Mouse (Mus musculus) cerebellum, adult (tissue): ENCODE data around the gene Gm45837.

ENCODE experiments used
- ATAC-seq: cut with Nextera tagmentation; 2 replicates; pipeline ENCODE4 v1.9.2; 2017; ENCODE audit warnings: mild to moderate bottlenecking, moderate library complexity, mixed read lengths; ENCODE audit not compliant: insufficient number of reproducible peaks, low FRiP score, low TSS enrichment

Gm45837 gene

DNA sequence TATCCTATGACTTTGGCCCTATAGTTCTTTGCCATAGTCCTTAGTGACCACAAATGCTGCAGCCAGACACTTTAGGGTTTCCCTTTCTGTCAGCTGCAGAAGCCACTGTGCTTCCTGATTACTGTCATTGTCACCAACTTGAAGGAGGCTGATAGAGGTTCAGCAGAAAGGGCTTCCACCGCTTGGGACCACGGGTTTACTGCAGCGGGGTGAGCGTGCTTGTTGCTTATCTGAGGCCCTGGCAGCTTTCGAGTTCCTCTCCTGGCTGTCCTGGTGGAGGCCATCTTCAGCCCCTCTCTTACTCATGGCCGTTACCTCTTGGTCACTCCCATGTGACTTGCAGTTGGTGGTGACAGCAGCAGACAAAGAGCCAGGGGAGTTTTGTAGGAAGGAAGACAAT lies 21.4 kb upstream of the Gm45837 start:
- ATAC-seq, result no peak

DNA sequence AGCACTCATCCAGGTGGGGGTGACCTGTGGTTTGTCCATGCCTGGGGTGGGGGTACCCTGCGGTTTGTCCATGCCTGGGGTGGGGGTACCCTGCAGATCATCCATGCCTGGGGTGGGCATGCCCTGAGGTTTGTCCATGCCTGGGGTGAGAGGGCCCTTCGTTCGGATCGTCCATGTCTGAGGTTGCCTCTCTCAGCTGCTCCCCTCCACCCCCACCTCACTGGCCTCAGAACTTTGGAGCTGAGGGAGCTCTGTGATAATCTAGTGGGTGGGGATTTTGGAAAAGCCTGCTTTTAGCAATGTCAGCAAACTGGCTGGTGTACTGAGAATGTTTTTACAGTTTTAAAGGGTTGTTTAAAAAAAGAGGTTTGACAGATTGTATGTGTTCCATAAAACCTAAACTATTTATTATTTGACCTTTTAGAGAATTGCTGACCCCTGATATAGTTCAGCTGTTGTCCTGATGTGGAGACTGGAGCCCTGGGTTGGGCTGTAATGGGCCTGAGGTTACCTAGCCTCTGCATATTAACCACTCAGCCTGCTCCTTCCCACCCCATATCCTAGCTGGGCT lies 18.7 kb upstream of the Gm45837 start:
- no peak for ATAC-seq

DNA sequence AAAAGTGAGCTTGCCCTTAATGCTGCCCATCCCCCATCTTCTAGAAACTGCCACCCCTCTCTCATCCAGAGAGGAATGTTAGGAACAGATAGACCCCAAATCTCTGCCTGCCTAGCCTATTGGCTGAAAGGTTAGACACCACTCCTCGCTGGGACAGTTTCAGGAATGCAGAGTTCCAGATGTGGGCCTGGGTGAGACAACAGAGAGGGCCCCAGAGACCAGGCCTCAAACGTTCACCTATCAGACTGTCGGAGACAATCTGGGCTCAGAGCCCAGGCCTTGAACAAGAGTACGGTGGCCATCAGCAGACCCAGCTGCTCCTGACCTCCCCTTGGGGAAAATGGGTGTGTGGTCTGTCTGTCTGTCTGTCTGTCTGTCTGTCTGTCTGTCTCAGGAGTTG lies 17.7 kb upstream of the Gm45837 start:
- no peak for ATAC-seq

DNA sequence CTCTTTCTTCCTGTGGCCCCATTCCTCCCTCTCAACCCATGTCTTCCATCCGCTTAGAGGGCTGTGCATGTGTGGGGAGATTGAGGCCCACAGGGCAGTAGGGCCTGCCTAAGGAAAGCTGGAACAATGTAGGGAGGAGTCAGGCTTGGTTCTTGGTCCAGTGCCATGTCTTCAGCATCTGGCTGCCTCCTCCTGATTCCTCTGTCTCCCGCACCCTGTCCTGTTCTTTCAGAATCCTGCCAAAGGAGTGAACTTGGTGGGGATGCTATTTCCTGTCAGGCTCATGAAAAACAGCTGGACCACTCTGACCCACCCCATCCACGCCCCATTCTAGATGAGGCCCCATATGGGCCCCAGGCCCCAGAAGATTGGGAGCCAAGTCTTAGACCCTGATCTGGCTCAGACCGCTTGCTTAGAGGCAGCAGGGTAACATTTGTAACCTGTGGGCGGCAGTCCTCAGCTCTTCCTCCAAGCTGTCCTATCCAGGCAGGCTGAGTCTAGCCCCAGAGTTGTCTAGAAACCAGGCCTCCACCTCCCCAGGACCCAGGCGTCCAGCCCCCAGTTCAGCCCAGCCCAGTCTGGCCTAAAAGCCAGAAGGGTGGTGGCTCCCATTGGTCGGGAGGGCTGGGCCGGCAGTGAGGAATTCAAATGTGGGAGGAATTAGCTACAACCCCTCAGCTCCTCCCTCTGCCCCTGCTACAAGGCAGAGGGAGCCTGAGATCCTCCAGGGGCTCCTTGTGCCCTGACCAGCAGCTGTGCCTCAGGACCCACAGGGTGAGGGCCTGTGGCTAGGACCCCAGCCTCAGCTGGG lies 16.8 kb upstream of the Gm45837 start:
- no peak for ATAC-seq

DNA sequence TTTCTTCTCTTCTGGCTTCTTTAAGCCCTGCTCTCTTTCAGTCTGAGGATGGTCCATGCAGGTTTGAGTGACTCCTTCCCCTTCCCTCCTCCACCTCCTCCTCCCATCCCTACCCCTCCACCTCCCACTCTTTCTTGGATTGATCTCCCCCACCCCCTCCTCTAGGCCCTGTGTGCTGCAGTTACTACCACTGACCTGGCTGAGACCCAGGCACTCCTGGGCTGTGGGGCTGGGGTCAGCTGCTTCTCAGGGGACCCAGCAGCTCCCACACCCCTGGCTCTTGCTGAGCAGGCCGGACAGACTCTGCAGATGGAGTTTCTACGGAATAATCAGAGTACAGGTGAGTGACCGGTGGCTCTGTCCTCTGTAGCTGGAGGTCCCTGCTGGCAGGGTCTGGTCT lies 16.1 kb upstream of the Gm45837 start:
- no peak for ATAC-seq

DNA sequence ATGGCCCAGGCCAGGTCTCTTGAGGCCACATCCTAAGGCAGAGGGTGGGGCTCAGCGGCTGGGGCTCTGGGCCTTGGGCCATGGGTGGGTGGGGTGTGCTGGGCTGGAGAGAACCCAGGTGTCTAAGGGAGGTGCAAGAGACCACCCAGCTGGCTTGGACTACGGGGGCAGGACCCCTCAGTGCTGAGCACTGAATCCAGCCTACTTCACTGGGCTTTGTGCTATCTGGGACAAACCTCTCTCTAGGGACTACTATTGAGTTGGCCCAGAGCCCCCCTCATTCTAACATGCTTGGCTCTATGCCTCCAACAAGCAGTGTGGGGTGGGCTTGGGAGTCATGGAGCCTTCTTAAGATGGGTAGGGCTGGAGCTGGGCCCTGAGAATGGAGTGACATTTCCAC lies 15.2 kb upstream of the Gm45837 start:
- no peak for ATAC-seq

DNA sequence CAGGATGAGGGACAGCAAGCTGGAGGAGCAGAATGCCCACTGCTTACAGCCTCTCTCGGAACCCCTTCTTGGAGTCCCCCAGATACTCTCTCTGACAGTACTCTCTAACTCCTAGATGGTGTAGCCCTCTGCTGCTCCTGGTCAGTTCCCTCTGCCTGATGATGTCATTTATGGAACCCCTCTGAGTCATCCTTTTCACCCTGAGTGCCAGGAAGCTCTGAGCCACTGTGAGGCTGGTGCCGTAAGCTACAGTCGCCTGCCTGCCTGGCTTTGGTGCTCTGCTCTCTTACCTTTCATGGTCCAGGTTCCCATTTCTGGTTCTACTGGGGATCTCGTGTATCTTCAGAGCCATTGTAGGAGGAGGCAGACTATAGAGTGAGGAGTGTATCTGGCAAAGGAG lies 13.5 kb upstream of the Gm45837 start:
- no peak for ATAC-seq

DNA sequence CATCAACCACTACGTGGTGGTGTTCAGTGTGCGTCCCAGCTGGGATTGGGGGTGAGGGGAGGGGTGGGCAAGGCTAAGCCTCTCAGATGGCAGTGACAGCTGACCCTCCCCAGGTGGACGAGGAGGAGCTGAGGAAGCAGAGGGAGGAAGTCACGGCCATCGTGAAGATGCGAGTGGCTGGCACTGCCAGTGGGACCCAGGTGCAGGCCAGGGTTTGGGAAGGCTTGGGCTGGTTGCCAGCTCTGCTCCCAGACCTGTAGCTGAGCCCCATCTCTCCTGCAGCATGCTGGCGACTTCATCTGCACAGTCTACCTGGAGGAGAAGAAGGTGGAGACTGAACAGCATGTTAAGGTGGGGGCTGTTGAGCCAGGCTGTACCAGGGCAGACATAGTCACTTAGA lies 9.2 kb upstream of the Gm45837 start:
- no peak for ATAC-seq

DNA sequence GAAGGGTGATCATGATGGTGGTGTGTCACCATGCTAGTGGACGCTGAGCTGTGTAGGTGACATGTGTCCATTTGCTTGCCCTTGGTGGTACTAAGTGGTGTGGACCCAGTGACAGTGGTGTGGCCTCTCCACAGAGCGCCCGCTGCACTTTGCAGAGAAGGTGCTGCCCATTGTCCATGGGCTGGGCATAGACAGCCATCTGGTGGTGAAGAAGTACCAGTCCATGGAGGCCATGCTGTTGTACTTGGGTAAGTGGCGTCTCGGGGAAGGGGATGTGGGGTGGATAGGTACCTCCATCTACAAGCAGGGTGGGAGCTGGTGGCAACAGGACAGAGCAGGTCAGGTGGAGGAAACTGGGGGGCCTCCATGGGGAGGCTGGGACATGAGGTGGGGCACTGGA lies 6.9 kb upstream of the Gm45837 start:
- no peak for ATAC-seq

DNA sequence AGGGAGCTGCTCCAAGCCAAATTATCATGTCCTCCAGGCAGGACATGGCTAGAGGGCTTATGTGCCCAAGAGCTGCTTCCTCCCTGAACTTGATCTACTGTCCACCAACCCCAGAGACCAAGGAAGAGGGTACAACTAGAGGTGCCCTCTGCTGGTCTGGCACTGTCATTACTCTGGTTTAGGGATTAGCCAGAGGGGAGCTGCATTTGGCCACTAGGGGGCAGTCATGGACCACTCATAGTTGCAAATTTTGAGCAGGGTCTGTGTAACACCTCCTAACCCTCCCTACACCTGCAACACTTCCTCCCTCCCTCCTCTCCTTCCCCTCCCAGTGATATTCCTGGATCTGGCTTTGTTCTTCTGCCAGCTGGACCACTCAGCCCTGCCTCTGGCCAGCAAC lies 2.1 kb downstream of the Gm45837 start:
- ATAC-seq, result 0 out of 2 replicates have a peak, but pooled peaks have one; percentile 41

DNA sequence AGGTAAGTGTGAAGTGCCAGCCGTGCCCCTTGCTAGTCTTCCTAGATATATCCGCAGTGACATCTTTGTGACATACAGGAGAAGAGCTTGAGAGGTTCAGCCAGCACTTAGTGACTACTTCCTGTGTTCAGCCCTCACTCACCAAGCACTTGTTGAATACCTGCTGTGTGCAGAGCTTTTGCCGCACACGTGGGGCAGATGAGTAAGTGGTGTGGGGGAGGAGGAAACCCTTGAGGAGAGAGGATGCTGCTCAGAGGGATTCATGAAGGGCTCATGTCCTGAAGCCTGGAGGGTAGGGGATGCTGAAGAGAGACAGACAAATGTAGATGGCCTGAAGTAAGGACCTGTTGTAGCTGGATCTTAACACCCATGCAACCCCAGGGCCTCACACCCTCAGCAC lies 3.5 kb downstream of the Gm45837 start:
- no peak for ATAC-seq

DNA sequence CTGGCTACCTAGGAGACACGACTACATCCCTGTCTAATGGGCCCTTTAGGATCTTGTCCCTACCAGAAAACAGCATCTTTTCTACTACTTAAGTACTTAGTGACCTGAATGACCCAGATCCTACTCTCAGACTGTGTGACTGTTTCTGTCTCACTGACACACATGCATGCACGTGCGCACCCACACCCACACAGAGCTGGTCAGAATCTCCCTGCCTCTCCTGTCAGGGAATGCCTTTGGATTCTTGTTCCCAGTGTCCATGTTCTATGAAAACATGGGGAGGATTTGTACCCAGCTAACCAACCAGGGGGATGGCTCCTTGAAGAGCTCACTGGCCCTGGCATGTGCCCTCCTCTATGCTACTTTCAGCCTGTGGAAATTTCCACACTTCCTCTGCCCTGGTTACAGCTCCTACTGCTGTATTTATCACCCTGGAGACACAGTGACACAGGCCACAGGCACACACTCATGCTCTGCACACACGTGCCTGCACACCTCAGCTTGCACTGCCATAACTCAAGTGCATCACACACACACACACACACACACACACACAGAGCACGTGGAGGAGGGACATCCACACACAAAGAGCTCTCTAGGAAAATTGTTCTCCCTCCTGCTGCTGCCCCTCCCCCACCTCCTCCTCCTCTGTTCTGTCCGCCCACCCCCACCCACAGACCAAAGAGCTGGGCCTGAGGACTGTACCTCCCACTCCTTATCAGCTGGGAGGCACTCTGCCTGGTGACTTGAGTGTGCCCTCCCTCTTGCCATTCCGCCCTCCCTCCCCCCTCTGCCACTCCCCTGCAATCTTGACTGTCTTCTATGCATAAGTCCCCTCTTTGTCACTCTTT lies 4.2 kb downstream of the Gm45837 start:
- no peak for ATAC-seq

DNA sequence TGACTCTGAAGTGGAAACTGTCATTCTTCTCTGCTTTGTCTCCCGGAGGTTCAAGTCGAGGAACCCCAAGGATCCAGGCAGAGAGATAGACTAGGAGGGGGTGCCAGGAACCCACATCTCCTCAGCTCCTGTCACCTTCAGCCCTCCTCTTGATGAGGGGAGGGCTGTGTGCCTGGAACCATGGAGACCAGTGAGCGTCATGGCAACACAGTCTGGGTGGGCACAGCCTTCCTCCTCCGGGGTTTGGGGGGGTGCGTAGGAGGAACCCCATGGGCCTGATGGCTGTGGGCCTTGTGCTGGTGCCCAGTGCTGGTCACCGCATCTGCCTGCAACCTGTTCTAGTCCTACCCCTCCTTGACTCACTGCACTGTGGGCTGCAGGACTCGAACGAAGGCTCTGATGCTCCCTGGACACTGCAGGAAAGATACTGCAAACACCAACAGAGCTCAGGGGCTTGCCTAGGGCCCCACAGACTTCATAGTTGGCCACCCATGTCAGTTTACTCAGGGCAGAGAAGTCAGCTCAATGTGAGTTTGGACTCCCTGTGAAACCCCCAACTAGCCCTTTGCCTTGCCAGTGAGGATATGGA lies 4.9 kb downstream of the Gm45837 start:
- ATAC-seq, result no peak

DNA sequence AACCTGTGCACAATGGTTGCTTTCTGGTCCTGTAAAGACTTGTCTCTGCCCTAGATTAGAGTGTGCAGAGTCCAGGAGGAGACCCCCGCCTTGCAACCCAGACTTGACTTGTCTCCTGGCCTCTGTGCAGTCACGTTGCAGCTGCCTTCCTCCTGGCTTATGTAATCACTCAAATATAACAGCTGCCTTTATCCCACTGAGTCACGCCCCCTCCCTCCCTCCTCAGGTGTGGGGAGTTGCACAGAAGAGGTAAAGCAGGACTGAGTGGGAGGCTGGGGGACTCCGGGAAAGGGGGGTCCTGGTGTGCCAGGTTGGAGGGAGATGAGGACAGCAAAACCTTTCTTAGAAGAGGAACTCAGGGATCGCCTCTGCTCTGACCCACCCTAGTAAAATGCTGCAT lies 5.7 kb downstream of the Gm45837 start:
- no peak for ATAC-seq

DNA sequence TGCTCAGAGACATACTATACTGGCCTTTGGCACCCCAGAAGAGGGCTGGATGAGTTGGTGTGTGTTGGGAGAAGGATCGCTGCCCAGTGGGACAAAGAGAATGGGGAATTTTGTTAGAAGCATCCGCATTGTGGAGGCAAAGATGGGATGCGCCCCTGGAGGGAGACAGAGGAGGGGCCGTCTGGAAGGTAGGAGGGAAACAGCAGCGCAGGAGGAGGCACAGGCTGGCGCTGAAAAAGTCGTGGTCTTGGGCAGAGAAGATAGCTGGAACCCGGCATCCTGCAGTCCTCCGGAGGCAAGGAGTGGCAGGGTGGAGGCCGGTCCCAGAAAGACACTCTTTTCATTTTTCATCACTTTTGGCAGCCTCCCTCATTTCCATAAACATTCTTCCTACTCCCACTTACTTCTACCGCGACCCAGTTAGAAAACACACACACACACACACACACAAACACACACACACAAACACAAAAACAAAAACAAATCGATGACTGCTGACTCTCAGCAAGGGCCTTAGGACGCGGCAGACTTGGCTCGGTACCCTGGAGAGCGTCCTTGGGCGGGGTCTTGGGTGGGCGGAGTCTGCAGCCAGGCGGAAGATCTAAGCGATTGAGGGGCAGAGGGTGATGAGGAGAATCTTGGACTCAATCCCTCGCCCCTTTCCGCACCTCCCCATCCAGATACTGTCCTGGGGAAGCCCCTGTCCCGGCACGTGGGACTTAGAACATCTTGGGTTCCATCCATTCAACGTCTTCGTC lies 8.5 kb downstream of the Gm45837 start:
- ATAC-seq, result no peak

DNA sequence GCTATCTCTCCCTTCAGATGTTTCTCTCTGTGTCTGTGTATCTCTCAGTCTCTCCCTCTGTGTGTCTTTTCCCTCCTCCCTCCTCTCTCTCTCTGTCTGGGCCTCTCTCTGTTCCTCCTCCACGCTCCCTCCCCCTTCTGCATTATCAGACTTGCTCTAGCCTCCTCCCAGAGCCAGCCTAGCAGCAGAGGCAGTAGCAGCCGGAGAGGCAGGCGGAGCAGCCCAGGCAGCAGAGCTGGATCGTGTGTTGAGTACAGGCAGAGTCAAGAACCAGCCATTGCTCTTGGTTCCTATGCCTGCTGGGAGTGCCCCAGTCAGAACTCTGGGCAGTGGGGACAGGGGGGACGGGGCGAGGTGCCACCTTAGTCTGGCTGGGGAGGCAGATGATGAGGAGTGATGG lies 10.8 kb downstream of the Gm45837 start, which contains the start of gene Pde2a:
Pde2a (plus strand) TSS at position 163 of the 400 bp plus-strand sequence.
- 0 out of 2 replicates have a peak, but pooled peaks have one; percentile 32 for ATAC-seq

DNA sequence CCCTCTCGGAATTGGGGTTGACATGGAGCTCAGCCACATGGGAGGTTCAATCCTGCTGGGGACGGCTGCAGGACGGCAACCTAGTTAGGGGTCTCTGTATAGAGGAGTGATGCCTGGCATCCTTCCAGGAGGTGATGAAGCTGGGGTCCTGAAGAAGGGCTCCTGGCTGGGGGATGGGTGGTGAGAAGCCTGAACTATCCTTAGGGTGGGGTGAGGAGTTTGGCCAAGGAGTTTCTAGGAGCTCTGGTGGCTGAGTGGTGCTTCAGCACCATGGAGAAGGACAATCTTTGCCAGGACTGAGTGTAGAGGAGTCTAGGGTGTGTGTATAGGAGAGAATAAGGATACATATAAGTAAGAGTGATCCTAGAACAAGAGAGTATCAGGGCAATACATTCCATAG lies 11.4 kb downstream of the Gm45837 start:
- ATAC-seq, result no peak

DNA sequence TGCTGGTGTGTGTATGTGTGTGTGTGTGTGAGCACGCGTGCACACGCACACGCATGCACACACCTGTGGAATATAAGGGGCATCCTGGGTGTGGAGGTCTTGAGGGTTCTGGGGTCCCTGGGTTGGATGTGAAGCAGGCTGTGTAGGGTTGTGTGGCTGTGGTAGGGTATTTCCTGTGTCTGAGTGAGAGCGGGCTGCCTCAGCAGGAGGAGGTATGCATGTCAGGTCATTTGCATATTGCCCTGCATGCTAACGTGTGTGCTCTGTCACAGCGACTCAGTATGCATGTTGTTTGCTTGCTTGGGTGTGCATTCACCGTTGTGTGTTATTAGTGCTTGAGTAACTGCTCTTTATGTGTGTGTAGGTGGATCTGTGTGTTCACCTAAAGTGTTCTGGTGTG lies 12.0 kb downstream of the Gm45837 start:
- ATAC-seq, result no peak

DNA sequence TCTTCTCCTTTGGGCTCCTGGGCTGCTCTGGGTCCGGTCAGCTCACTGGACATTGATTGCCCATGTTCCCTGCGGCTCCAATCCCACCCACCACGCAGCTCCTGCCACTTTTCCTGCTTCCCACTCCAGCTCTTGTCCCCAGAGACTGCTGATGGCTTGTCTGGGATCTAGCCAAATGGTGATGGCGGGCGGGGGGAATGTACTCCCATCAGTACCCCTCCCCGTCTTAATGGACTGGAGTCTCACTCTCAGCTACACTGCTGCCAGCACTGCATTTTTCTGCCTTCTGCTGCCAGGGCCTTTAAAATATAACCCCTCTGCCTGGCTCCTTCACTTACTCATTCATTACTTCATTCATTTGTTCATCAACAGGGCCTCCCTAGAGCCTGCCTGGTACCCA lies 13.3 kb downstream of the Gm45837 start:
- no peak for ATAC-seq

DNA sequence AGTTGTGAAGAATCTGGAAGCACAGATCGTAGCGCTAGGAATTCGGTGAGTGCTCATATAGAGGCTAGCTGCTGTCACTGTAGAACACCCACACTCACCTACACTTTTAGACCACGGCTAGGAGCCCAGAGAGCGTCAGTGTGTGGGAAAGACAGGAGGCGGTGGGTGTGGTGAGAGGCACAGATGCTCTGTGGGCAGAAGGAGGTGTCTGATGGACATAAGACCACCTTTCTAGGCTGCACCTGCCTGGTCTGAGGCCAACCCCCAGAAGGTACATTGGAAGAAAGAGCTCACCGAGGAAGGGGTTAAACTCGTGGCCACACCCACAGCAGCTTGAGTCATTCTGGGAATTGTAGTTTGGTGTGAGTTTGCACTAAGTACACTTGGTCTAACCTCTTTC lies 16.0 kb downstream of the Gm45837 start:
- no peak for ATAC-seq
